ENCODE assay signal across 21 mouse cellular contexts in genomic region chr5:5159521-5159920, GRCm38 (mm10).
DNase-seq lines count a peak whose midpoint lies in the region; ATAC-seq lines count a peak whose summit lies in the region.
"Had no signal": no experiment of that assay in that cellular context is flagged by ENCODE, and none has a peak within 500 bp of the region (broad histone marks: within the 10 kb centered on the region; RNA-seq: fewer than 3 reads in every experiment).

No protein-coding gene starts in this region.

- DNase-seq in forebrain, embryonic 10.5 days (ENCODE audit: extremely low spot score, low spot score): no peak
- DNase-seq in layer of hippocampus, adult 9-11 months: peak; percentile 20
- no peak for DNase-seq in layer of hippocampus, adult 9-10 months (ENCODE audit: low spot score)
- no peak for DNase-seq in urinary bladder, adult 2 months (ENCODE audit: low spot score)
- DNase-seq: adrenal gland, adult 2 months; adrenal gland, postnatal 25 days; cerebellum, adult 11 months; cerebellum, adult 8-10 months; cerebellum, postnatal 25 days; gastrocnemius, postnatal 14 days; heart, adult 2 months; kidney, adult 18-20 months had no signal

- no peaks in the 10 kb centered on the region for H3K9me3 ChIP-seq in forebrain, embryonic 13.5 days (replicated peaks)
- no peaks in the 10 kb centered on the region for H3K9me3 ChIP-seq in forebrain, embryonic 10.5 days
- H3K9me3 ChIP-seq in forebrain, embryonic 16.5 days (ENCODE audit: control insufficient read depth, low read length): no peaks in the 10 kb centered on the region
- H3K9me3 ChIP-seq in kidney, embryonic 15.5 days (replicated peaks): no peaks in the 10 kb centered on the region
- H3K9me3 ChIP-seq: embryonic facial prominence, embryonic 12.5 days; heart, embryonic 15.5 days; hindbrain, embryonic 10.5 days; intestine, embryonic 15.5 days had no signal

- no peak overlapping the region for H3K9ac ChIP-seq in forebrain, embryonic 13.5 days
- no peak overlapping the region for H3K9ac ChIP-seq in forebrain, embryonic 16.5 days (replicated peaks; ENCODE audit: low read depth, low read length)
- H3K9ac ChIP-seq in kidney, embryonic 15.5 days: no peak overlapping the region
- H3K9ac ChIP-seq: embryonic facial prominence, embryonic 12.5 days; heart, embryonic 15.5 days; hindbrain, embryonic 14.5 days; intestine, embryonic 15.5 days had no signal

- H3K4me2 ChIP-seq in forebrain, embryonic 13.5 days: no peak overlapping the region
- no peak overlapping the region for H3K4me2 ChIP-seq in forebrain, embryonic 16.5 days (ENCODE audit: low read length)
- H3K4me2 ChIP-seq in kidney, embryonic 15.5 days: no peak overlapping the region
- H3K4me2 ChIP-seq: embryonic facial prominence, embryonic 12.5 days; heart, embryonic 11.5 days; heart, embryonic 15.5 days; hindbrain, embryonic 14.5 days; intestine, embryonic 15.5 days had no signal

- peaks cover 9% of the 10 kb centered on the region; the same call in 1 of the 2 replicates for H3K4me1 ChIP-seq in forebrain, embryonic 13.5 days
- no peaks in the 10 kb centered on the region for H3K4me1 ChIP-seq in forebrain, embryonic 10.5 days
- H3K4me1 ChIP-seq in forebrain, embryonic 16.5 days (replicated peaks; ENCODE audit: control insufficient read depth, insufficient read depth, low read length): peaks cover 3% of the 10 kb centered on the region; the same call in 1 of the 2 replicates
- H3K4me1 ChIP-seq in kidney, embryonic 15.5 days: no peaks in the 10 kb centered on the region
- H3K4me1 ChIP-seq: embryonic facial prominence, embryonic 12.5 days; heart, embryonic 15.5 days; hindbrain, embryonic 10.5 days; intestine, embryonic 15.5 days had no signal

- no peak overlapping the region for H3K4me3 ChIP-seq in forebrain, embryonic 13.5 days
- no peak overlapping the region for H3K4me3 ChIP-seq in forebrain, embryonic 10.5 days
- no peak overlapping the region for H3K4me3 ChIP-seq in forebrain, embryonic 16.5 days (replicated peaks; ENCODE audit: low read length)
- no peak overlapping the region for H3K4me3 ChIP-seq in kidney, embryonic 15.5 days (replicated peaks)
- H3K4me3 ChIP-seq: embryonic facial prominence, embryonic 12.5 days; heart, adult 2 months; heart, embryonic 15.5 days; hindbrain, embryonic 10.5 days; intestine, embryonic 15.5 days had no signal

- WGBS in forebrain, embryonic 13.5 days: 91% methylated on average over 1 of the region's 1 CpGs
- WGBS in forebrain, embryonic 10.5 days: 85% methylated on average over 1 of the region's 1 CpGs
- 66% methylated on average over 1 of the region's 1 CpGs for WGBS in forebrain, embryonic 16.5 days
- 75% methylated on average over 1 of the region's 1 CpGs for WGBS in kidney, embryonic 15.5 days

- peak overlapping the region; percentile 19; the same call in 1 of the 2 replicates for H3K27ac ChIP-seq in forebrain, embryonic 13.5 days
- H3K27ac ChIP-seq in forebrain, embryonic 10.5 days: no peak overlapping the region
- H3K27ac ChIP-seq in forebrain, embryonic 16.5 days (ENCODE audit: low read length): no peak overlapping the region
- H3K27ac ChIP-seq in kidney, embryonic 15.5 days: no peak overlapping the region
- H3K27ac ChIP-seq: embryonic facial prominence, embryonic 12.5 days; heart, adult 2 months; heart, embryonic 15.5 days; hindbrain, embryonic 10.5 days; hindbrain, embryonic 14.5 days; intestine, embryonic 15.5 days had no signal

- peak; percentile 75; the same call in 1 of the 2 replicates for ATAC-seq in forebrain, embryonic 13.5 days
- ATAC-seq in forebrain, embryonic 16.5 days: peak; percentile 69
- no peak for ATAC-seq in kidney, embryonic 15.5 days (replicated peaks; ENCODE audit: low FRiP score)
- ATAC-seq: intestine, embryonic 15.5 days had no signal

- H3K27me3 ChIP-seq in forebrain, embryonic 13.5 days: no peaks in the 10 kb centered on the region
- H3K27me3 ChIP-seq in forebrain, embryonic 10.5 days (ENCODE audit: poor library complexity, severe bottlenecking): no peaks in the 10 kb centered on the region
- H3K27me3 ChIP-seq in forebrain, embryonic 16.5 days (replicated peaks; ENCODE audit: control insufficient read depth, insufficient read depth, low read length): no peaks in the 10 kb centered on the region
- no peaks in the 10 kb centered on the region for H3K27me3 ChIP-seq in kidney, embryonic 15.5 days
- H3K27me3 ChIP-seq: embryonic facial prominence, embryonic 12.5 days; heart, embryonic 15.5 days; intestine, embryonic 15.5 days had no signal

- H3K36me3 ChIP-seq in forebrain, embryonic 13.5 days (ENCODE audit: poor library complexity, severe bottlenecking): no peaks in the 10 kb centered on the region
- H3K36me3 ChIP-seq in forebrain, embryonic 10.5 days (replicated peaks): no peaks in the 10 kb centered on the region
- H3K36me3 ChIP-seq in forebrain, embryonic 16.5 days (ENCODE audit: control insufficient read depth, insufficient read depth): no peaks in the 10 kb centered on the region
- H3K36me3 ChIP-seq in kidney, embryonic 15.5 days: no peaks in the 10 kb centered on the region
- H3K36me3 ChIP-seq: embryonic facial prominence, embryonic 12.5 days; heart, embryonic 15.5 days; hindbrain, embryonic 10.5 days; intestine, embryonic 15.5 days had no signal
